Mouse (Mus musculus): Measurements from ENCODE around the gene Fga.

GRCm38 (mm10) chr3:83068869-83069268 lies 43.0 kb downstream of the Fga start:
- TF ChIP-seq POLR2A (IDR thresholded peaks at IDR 0.05; ENCODE audit: borderline replicate concordance, control insufficient read depth, low read depth, low read length) (no peak), CTCF (IDR thresholded peaks at IDR 0.05; ENCODE audit: control insufficient read depth, insufficient read depth, low read length) (no peak)

All from bone marrow, adult 2 months (tissue).